Mouse (Mus musculus) spleen, adult 12 weeks (tissue): Measurements from ENCODE around the gene Cux2.

ENCODE experiments used
- DNase-seq: peaks from one replicate; pipeline ENCODE4 v3.0.0; 2022; ENCODE audit warnings: low spot score

The Cux2 gene

DNA sequence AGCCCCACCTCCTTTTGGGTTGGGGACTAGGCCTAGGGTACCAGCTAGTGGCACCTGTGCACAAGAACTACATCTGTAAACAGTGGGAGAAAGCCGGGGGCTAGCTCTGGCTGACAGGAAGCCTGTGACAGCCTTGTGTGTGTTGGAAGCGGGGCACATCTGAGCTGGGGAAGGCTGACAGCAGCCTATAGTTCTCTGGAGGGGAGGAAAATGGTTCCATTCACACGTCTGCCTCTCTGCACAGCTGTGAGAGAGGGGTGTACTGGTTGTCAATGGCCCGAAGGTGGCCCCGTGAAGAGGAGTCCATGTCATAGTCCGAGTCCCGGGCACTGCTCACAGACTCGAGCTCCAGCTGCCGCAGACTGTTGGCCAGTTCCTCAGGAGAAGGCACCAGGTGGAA lies 232.4 kb downstream of the Cux2 start:
- no peak for DNase-seq

DNA sequence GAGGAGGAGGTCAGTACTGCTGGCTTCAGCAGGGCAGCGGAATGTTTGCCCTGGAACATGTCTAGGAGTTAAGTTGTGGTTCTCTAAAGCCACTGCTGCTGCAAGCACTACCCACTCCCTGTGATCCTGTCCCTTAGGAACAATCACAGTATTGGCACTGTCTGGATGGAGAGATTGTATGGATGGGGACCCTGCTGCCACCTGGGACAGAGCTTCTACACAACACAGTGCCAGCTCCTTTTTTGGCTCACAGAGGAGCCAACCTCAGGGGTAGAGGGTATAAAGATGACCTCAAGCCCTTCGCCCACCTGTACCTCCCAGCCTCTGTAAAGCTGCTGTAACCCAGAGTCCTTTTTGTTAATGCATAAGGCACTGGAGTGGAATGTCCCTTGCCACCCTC lies 233.3 kb downstream of the Cux2 start:
- no peak for DNase-seq

DNA sequence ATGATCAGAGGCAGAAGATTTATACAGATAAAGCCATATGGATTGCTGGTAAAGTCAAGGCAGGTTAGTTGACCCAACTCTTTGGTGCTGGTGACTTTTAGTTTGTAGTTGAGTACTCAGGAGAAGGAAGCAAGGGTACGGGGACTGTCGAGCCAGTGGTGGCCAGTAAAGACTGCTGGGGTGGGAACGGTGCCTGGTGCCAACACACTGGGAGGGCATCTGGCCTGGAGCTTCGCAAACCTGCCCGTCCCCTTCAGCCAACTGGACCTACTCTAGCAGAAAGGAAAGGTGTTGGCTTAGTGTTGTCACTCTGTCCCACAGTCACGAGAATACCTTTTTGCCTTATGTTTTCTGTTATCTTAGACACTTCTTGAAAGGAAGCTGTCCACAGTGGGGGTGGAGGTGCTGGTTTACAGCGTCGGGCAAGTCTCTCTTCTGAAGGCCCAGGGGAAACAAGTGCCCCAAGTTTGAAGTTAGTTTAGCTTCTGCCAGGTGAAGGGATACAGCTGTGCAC lies 234.0 kb downstream of the Cux2 start:
- DNase-seq = no peak

DNA sequence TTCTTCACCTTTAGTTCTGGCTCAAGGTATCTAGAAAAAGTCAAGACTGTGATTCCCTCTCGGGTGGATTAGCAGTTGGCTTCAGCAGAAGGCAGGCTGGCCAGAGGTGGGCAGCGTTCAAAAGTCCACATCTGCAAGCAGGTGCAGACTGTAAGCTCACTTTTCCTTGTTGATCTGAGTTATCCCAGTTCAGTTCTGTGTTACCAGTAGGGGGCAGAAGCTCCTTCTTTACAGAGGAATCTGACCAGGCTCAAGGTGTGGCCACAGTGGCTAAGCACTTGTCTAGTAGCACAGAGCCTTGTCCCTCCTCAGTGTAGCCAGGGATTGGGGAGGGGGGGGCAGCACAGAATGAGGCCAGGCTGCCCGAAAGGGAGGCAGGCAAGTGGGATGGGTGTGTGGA lies 234.8 kb downstream of the Cux2 start:
- DNase-seq = no peak

GRCm38 (mm10) chr5:121813744-121814143 lies 236.2 kb downstream of the Cux2 start:
- no peak for DNase-seq

GRCm38 (mm10) chr5:121812526-121813243 lies 237.2 kb downstream of the Cux2 start:
- no peak for DNase-seq

DNA sequence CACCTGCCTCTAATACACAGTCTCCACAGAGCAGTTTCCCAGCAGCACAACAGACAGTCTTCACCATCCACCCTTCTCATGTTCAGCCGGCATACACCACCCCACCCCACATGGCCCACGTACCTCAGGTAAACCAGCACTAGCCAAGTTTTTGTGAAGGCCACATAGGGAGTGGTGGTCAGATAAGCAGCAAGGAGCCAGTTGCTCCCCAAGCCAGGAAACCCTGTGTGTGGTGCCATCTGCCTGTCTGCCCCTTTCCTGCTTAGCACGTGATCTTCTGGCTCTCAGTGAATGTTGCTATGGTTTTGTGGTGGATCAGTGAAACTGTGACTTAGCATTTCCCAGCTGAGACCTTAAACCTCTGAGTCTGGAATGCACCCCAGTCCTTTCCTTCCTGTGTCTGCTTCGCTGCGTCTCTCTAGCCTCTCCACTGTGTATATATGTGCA lies 238.4 kb downstream of the Cux2 start:
- no peak for DNase-seq

DNA sequence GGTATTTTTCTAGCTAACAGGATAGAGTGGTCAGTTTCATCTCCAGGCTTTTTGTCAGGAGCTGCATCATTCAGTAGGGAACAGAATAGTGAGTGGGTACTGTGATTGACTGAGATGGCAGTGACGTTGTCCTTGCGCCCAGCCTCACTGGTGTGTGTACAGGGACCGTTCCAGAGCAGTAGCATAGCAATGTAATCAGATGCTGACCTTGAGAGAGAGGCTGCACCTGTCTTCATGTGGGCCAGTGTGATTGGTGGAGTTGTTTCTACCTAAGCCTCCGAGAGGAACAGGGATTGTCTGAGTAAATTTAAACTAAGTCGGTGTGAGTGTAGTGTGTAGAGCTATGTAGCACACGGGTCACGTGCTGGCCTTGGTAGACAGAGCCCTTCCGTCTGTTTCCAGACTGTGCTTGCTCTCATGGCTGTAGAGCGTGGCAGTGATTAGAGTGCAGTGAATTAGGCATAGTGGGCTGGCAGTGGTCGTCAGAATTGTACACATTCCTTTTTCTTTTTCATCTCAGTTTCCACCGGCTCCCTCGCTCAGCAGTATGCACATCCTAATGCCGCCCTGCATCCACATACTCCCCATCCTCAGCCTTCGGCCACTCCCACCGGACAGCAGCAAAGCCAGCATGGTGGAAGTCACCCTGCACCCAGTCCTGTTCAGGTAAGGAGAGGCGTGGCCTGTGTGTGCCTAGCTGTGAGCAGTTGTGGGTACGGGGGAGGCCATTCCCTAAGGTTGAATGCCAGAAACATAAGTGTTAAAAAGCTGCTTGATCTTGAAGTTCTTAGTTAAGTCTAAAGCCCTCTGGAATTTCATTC lies 239.4 kb downstream of the Cux2 start:
- DNase-seq = no peak

- no peak for DNase-seq
Measured at GRCm38 (mm10) chr5:121809667-121810224, 240.2 kb downstream of the Cux2 start.

GRCm38 (mm10) chr5:121808202-121808601 lies 241.7 kb downstream of the Cux2 start:
- DNase-seq = no peak

DNA sequence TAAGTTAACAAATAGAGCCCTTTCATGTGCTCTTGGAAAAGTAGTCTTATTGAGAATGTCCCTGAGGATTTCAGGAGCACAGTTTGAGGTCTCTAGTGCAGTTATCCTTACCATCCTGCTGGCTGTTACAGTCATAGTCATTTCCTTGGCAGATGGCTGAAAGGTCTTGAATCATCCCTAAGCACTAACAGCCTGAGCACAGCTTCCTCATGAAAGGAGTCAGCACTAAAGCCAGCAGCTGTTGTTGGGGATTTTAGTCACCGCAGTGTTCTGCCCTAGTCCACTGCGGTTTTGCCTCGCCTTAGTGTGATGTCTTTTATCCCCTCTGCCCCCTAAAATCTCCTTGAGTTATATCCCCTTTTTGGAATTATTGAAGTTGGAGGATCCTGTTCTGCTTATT lies 242.7 kb downstream of the Cux2 start:
- no peak for DNase-seq
